Mouse (Mus musculus): Measurements from ENCODE around the gene Slc13a2. TPM values are rescaled to one million over a fixed set of nuclear protein-coding genes. Genes with fewer than 3 reads are reported as not detected.

Slc13a2 gene
- total RNA-seq, 1 experiment = 0.13 TPM

GRCm38 (mm10) chr11:78354905-78355304, 67.1 kb downstream of the Slc13a2 start:
- no peaks in the 10 kb centered on the region for H3K9me3 ChIP-seq (ENCODE audit: control insufficient read depth, insufficient read depth, low read depth, low read length)
- no peak for DNase-seq (ENCODE audit: low read depth, low spot score)
- H3K4me1 ChIP-seq (ENCODE audit: control insufficient read depth in 2 of 2, insufficient read depth in 2 of 2, low read length in 2 of 2, poor library complexity in 1 of 2) = peaks cover 0 to 15% of the 10 kb centered on the region in 2 experiments; a peak in 2 of 4 replicates
- no peaks in the 10 kb centered on the region for H3K36me3 ChIP-seq (ENCODE audit: control insufficient read depth, insufficient read depth, low read length, poor library complexity, severe bottlenecking)
- TF ChIP-seq ZNF384 (IDR thresholded peaks at IDR 0.05; ENCODE audit: low read depth, low read length) = no peak
- no peak overlapping the region for H3K27ac ChIP-seq (ENCODE audit: insufficient read depth, low read depth, low read length, poor library complexity, severe bottlenecking)
- H3K4me3 ChIP-seq (ENCODE audit: insufficient read depth in 1 of 2, low read depth in 1 of 2, low read length in 2 of 2, poor library complexity in 1 of 2, severe bottlenecking in 1 of 2) = no peak overlapping the region
- in situ Hi-C loops (cut with MboI; ENCODE audit: low sequenced_read_pairs in 2 of 2, unreplicated experiment in 2 of 2) = no loop called here
- H3K9ac ChIP-seq (ENCODE audit: insufficient read depth, low read depth, low read length, poor library complexity, severe bottlenecking) = no peak overlapping the region

GRCm38 (mm10) chr11:78353081-78353480, 68.9 kb downstream of the Slc13a2 start:
- Histone ChIP-seq H3K4me3 (ENCODE audit: insufficient read depth in 1 of 2, low read depth in 1 of 2, low read length in 2 of 2, poor library complexity in 1 of 2, severe bottlenecking in 1 of 2) (no peak overlapping the region), H3K27ac (ENCODE audit: insufficient read depth, low read depth, low read length, poor library complexity, severe bottlenecking) (no peak overlapping the region), H3K36me3 (ENCODE audit: control insufficient read depth, insufficient read depth, low read length, poor library complexity, severe bottlenecking) (peaks cover 3% of the 10 kb centered on the region; the same call in 1 of the 2 replicates), H3K9me3 (ENCODE audit: control insufficient read depth, insufficient read depth, low read depth, low read length) (no peaks in the 10 kb centered on the region), H3K9ac (ENCODE audit: insufficient read depth, low read depth, low read length, poor library complexity, severe bottlenecking) (no peak overlapping the region), H3K4me1 (ENCODE audit: control insufficient read depth in 2 of 2, insufficient read depth in 2 of 2, low read length in 2 of 2, poor library complexity in 1 of 2) (peaks cover 0 to 11% of the 10 kb centered on the region in 2 experiments; a peak in 3 of 4 replicates)
- no peak for DNase-seq (ENCODE audit: low read depth, low spot score)
- TF ChIP-seq HCFC1 (IDR thresholded peaks at IDR 0.05; ENCODE audit: borderline replicate concordance, insufficient read depth, low read length) (no peak), MAFK (IDR thresholded peaks at IDR 0.05; ENCODE audit: insufficient read depth, low read depth, low read length) (no peak), ZNF384 (IDR thresholded peaks at IDR 0.05; ENCODE audit: low read depth, low read length) (no peak), ZC3H11A (IDR thresholded peaks at IDR 0.05; ENCODE audit: borderline replicate concordance, low read depth, low read length) (no peak), CHD2 (IDR thresholded peaks at IDR 0.05; ENCODE audit: low read depth, low read length) (no peak)
- in situ Hi-C loops (cut with MboI; ENCODE audit: low sequenced_read_pairs in 2 of 2, unreplicated experiment in 2 of 2) = no loop called here

- Histone ChIP-seq H3K4me1 (ENCODE audit: control insufficient read depth in 2 of 2, insufficient read depth in 2 of 2, low read length in 2 of 2, poor library complexity in 1 of 2) (peaks cover 0 to 22% of the 10 kb centered on the region in 2 experiments; a peak in 3 of 4 replicates), H3K9me3 (ENCODE audit: control insufficient read depth, insufficient read depth, low read depth, low read length) (no peaks in the 10 kb centered on the region), H3K9ac (ENCODE audit: insufficient read depth, low read depth, low read length, poor library complexity, severe bottlenecking) (no peak overlapping the region), H3K27ac (ENCODE audit: insufficient read depth, low read depth, low read length, poor library complexity, severe bottlenecking) (no peak overlapping the region), H3K4me3 (ENCODE audit: insufficient read depth in 1 of 2, low read depth in 1 of 2, low read length in 2 of 2, poor library complexity in 1 of 2, severe bottlenecking in 1 of 2) (no peak overlapping the region), H3K36me3 (ENCODE audit: control insufficient read depth, insufficient read depth, low read length, poor library complexity, severe bottlenecking) (peaks cover 3% of the 10 kb centered on the region; the same call in 1 of the 2 replicates)
- in situ Hi-C loops (cut with MboI; ENCODE audit: low sequenced_read_pairs in 2 of 2, unreplicated experiment in 2 of 2) = no loop called here
- no peak for TF ChIP-seq CHD2 (IDR thresholded peaks at IDR 0.05; ENCODE audit: low read depth, low read length)
- TF ChIP-seq MAFK (IDR thresholded peaks at IDR 0.05; ENCODE audit: insufficient read depth, low read depth, low read length) = no peak
- no peak for DNase-seq (ENCODE audit: low read depth, low spot score)
Observed at GRCm38 (mm10) chr11:78349441-78350358, 72.3 kb downstream of the Slc13a2 start.

- Histone ChIP-seq H3K27ac (ENCODE audit: insufficient read depth, low read depth, low read length, poor library complexity, severe bottlenecking) (no peak overlapping the region), H3K9ac (ENCODE audit: insufficient read depth, low read depth, low read length, poor library complexity, severe bottlenecking) (no peak overlapping the region), H3K4me3 (ENCODE audit: insufficient read depth in 1 of 2, low read depth in 1 of 2, low read length in 2 of 2, poor library complexity in 1 of 2, severe bottlenecking in 1 of 2) (no peak overlapping the region), H3K36me3 (ENCODE audit: control insufficient read depth, insufficient read depth, low read length, poor library complexity, severe bottlenecking) (peaks cover 3% of the 10 kb centered on the region; the same call in 1 of the 2 replicates), H3K4me1 (ENCODE audit: control insufficient read depth in 2 of 2, insufficient read depth in 2 of 2, low read length in 2 of 2, poor library complexity in 1 of 2) (peaks cover 2 to 26% of the 10 kb centered on the region in 2 experiments), H3K9me3 (ENCODE audit: control insufficient read depth, insufficient read depth, low read depth, low read length) (no peaks in the 10 kb centered on the region)
- in situ Hi-C loops (cut with MboI; ENCODE audit: low sequenced_read_pairs in 2 of 2, unreplicated experiment in 2 of 2) = no loop called here
- TF ChIP-seq MAFK (IDR thresholded peaks at IDR 0.05; ENCODE audit: insufficient read depth, low read depth, low read length) (no peak), HCFC1 (IDR thresholded peaks at IDR 0.05; ENCODE audit: borderline replicate concordance, insufficient read depth, low read length) (no peak), ZC3H11A (IDR thresholded peaks at IDR 0.05; ENCODE audit: borderline replicate concordance, low read depth, low read length) (no peak), CHD2 (IDR thresholded peaks at IDR 0.05; ENCODE audit: low read depth, low read length) (no peak), ZNF384 (IDR thresholded peaks at IDR 0.05; ENCODE audit: low read depth, low read length) (no peak)
- DNase-seq (ENCODE audit: low read depth, low spot score) = no peak
Observed at GRCm38 (mm10) chr11:78348474-78348873, 73.5 kb downstream of the Slc13a2 start.
